Mouse (Mus musculus) G1E (cell line): Measurements from ENCODE around the gene Myadml2.

Source experiments
- CTCF ChIP-seq: IDR thresholded peaks from 2 replicates; pipeline ENCODE4 v1.5.1; 2012; ENCODE audit warnings: low read depth, low read length, inconsistent platforms, mixed read lengths
- GATA1 ChIP-seq: IDR thresholded peaks from 2 replicates; pipeline ENCODE4 v1.6.1; 2012; ENCODE audit warnings: borderline replicate concordance, low read length, inconsistent platforms, mixed read lengths
- GATA2 ChIP-seq: IDR thresholded peaks from 2 replicates; pipeline ENCODE4 v1.6.1; 2012; ENCODE audit warnings: low read depth, low read length, inconsistent platforms, borderline replicate concordance
- POLR2AphosphoS5 ChIP-seq: IDR thresholded peaks from 2 replicates; pipeline ENCODE4 v1.6.1; 2012; ENCODE audit warnings: low read depth, low read length, inconsistent platforms; ENCODE audit not compliant: insufficient replicate concordance

DNA sequence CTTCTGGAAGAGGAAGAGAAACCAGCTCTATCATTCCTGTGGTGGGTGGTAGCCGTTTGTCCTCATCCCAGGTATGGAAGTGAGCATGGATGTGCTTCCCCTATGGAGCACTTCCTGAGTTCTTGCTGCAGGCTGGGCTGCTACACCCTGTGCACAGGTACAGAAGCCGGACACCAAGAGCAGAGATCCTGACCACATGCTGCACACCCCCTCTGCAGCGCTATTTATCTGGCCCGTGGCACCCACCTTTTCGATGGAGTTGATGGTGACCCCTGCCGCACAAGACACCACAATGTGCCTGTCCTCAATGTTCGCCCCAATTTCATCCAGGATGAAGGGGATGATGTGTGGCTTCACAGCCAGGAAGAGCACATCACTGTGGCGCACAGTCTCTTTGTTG lies 6.1 kb downstream of the Myadml2 start:
- no peak for TF ChIP-seq CTCF
- TF ChIP-seq GATA2, result no peak
- TF ChIP-seq POLR2AphosphoS5, result no peak
- TF ChIP-seq GATA1, result no peak
